Mouse (Mus musculus) adrenal gland, adult 18-20 months (tissue): ENCODE measurements around the gene Fat3. TPM values are rescaled to one million over a fixed set of nuclear protein-coding genes. Genes with fewer than 3 reads are reported as not detected.

Experiments used
- DNase-seq, 2 experiments: peaks; one replicate each; pipeline ENCODE4 v3.0.0; 2021 to 2022; ENCODE audit warnings: low spot score in 2 of 2
- total RNA-seq, 2 experiments: library from RNA; stranded (reverse); gene quantifications; 1 replicate in 1 of 2; 2 replicates in 1 of 2; pipeline ENCODE4 v1.2.3; 2021

The Fat3 gene
- total RNA-seq, 2 experiments from 2014 or later, result 1.9 to 2.1 TPM

- no peak for DNase-seq
Observed at GRCm38 (mm10) chr9:16256577-16257207, 244.4 kb downstream of the Fat3 start.

GRCm38 (mm10) chr9:16246741-16247140 lies 254.3 kb downstream of the Fat3 start:
- DNase-seq, result no peak

GRCm38 (mm10) chr9:16231575-16231974 lies 269.5 kb downstream of the Fat3 start:
- no peak for DNase-seq

- no peak for DNase-seq
Observed at GRCm38 (mm10) chr9:16228919-16229318, 272.2 kb downstream of the Fat3 start.

GRCm38 (mm10) chr9:16227398-16227797 lies 273.7 kb downstream of the Fat3 start:
- DNase-seq, result no peak

GRCm38 (mm10) chr9:16226545-16226944 lies 274.5 kb downstream of the Fat3 start:
- no peak for DNase-seq

- peak; percentile 3 to 24 for DNase-seq
Observed at GRCm38 (mm10) chr9:16221885-16222284, 279.2 kb downstream of the Fat3 start.

- no peak for DNase-seq
Observed at GRCm38 (mm10) chr9:16216235-16216634, 284.9 kb downstream of the Fat3 start.

GRCm38 (mm10) chr9:16214731-16215681 lies 286.1 kb downstream of the Fat3 start:
- peak; percentile 10 to 22 for DNase-seq

GRCm38 (mm10) chr9:16213324-16213723 lies 287.8 kb downstream of the Fat3 start:
- DNase-seq, result no peak

GRCm38 (mm10) chr9:16212628-16213027 lies 288.5 kb downstream of the Fat3 start:
- DNase-seq, result no peak

GRCm38 (mm10) chr9:16212163-16212562 lies 288.9 kb downstream of the Fat3 start:
- DNase-seq, result no peak

- no peak for DNase-seq
Observed at GRCm38 (mm10) chr9:16211468-16211867, 289.6 kb downstream of the Fat3 start.

GRCm38 (mm10) chr9:16202296-16202695 lies 298.8 kb downstream of the Fat3 start:
- no peak for DNase-seq

- no peak for DNase-seq
Observed at GRCm38 (mm10) chr9:16200948-16201347, 300.1 kb downstream of the Fat3 start.

GRCm38 (mm10) chr9:16186461-16186860 lies 314.6 kb downstream of the Fat3 start:
- no peak for DNase-seq

GRCm38 (mm10) chr9:16169238-16169637 lies 331.8 kb downstream of the Fat3 start:
- no peak for DNase-seq

GRCm38 (mm10) chr9:16168051-16168450 lies 333.0 kb downstream of the Fat3 start:
- DNase-seq, result no peak

GRCm38 (mm10) chr9:16159366-16159765 lies 341.7 kb downstream of the Fat3 start:
- DNase-seq, result no peak

GRCm38 (mm10) chr9:16153580-16153930 lies 347.5 kb downstream of the Fat3 start:
- DNase-seq, result no peak

GRCm38 (mm10) chr9:16152756-16153579 lies 348.1 kb downstream of the Fat3 start:
- DNase-seq, result no peak
